Mouse (Mus musculus) liver, postnatal 0 days (tissue): ENCODE data around the gene 1810024B03Rik. TPM values are rescaled to one million over a fixed set of nuclear protein-coding genes. Genes with fewer than 3 reads are reported as not detected.
A peak's percentile ranks its signal among the peaks of the same experiment; 100 is the strongest.

Source experiments
- ATAC-seq: fragments of 200-750 bp; cut with Nextera tagmentation; 2 replicates; pipeline ENCODE4 v1.8.0; 2017; ENCODE audit warnings: mild to moderate bottlenecking, moderate library complexity
- DNase-seq: peaks from one replicate; pipeline ENCODE4 v3.0.0-alpha.2; 2016
- H3K27ac ChIP-seq: fragments of 300-500 bp; sonication (generic); 2 replicates; pipeline ENCODE4 v1.5.1; 2014; ENCODE audit warnings: antibody characterized with exemption, moderate library complexity, mild to moderate bottlenecking, low read depth
- H3K27me3 ChIP-seq: fragments of 300-500 bp; sonication (generic); 2 replicates; pipeline ENCODE4 v1.6.1; 2014; ENCODE audit warnings: low read length, control low read depth, mixed read lengths; ENCODE audit not compliant: insufficient read depth
- H3K36me3 ChIP-seq: fragments of 300-500 bp; sonication (generic); replicated peaks from 2 replicates; pipeline ENCODE4 v1.6.1; 2014; ENCODE audit warnings: mild to moderate bottlenecking, control low read depth, low read length, moderate library complexity, mixed read lengths; ENCODE audit not compliant: insufficient read depth
- H3K4me1 ChIP-seq: fragments of 300-500 bp; sonication (generic); 2 replicates; pipeline ENCODE4 v1.6.1; 2014; ENCODE audit warnings: antibody characterized with exemption, mild to moderate bottlenecking, control low read depth; ENCODE audit not compliant: insufficient read depth
- H3K4me2 ChIP-seq: fragments of 300-500 bp; sonication (generic); 2 replicates; pipeline ENCODE4 v1.6.1; 2014; ENCODE audit warnings: low read depth, mild to moderate bottlenecking, low read length, moderate library complexity, mixed read lengths
- H3K4me3 ChIP-seq: fragments of 300-500 bp; sonication (generic); 2 replicates; pipeline ENCODE4 v1.5.1; 2014; ENCODE audit warnings: low read depth, low read length
- H3K9ac ChIP-seq: fragments of 300-500 bp; sonication (generic); replicated peaks from 2 replicates; pipeline ENCODE4 v1.6.1; 2014; ENCODE audit warnings: mild to moderate bottlenecking, moderate library complexity
- H3K9me3 ChIP-seq: fragments of 300-500 bp; sonication (generic); 2 replicates; pipeline ENCODE4 v1.6.1; 2016; ENCODE audit warnings: mild to moderate bottlenecking, control low read depth, low read length, mixed read lengths
- CTCF ChIP-seq: sonication (generic); IDR thresholded peaks from 2 replicates; pipeline ENCODE4 v1.5.1; 2016; ENCODE audit warnings: antibody characterized with exemption, low read depth
- EP300 ChIP-seq: IDR thresholded peaks from 2 replicates; pipeline ENCODE4 v1.6.1; 2016; ENCODE audit warnings: antibody characterized with exemption, low read depth, mild to moderate bottlenecking
- WGBS: fragments of 180-500 bp; shearing (Covaris S2); extraction: QIAGEN DNeasy Blood & Tissue Kit; methylation state at CpG from one replicate; pipeline ENCODE4 v1.1.7; 2014; ENCODE audit not compliant: insufficient replicate concordance; 5-methylcytosine and 5-hydroxymethylcytosine counted together
- polyA plus RNA-seq: library from polyadenylated mRNA; unstranded; fragments of >200 nt; fragmentation: Nextera tagmentation; extraction: Ambion mirVana; gene quantifications from 2 replicates; pipeline ENCODE4 v1.2.1, GENCODE M21; 2015

Gene 1810024B03Rik
- polyA plus RNA-seq, 1 experiment from 2014 or later = 1.1 TPM

DNA sequence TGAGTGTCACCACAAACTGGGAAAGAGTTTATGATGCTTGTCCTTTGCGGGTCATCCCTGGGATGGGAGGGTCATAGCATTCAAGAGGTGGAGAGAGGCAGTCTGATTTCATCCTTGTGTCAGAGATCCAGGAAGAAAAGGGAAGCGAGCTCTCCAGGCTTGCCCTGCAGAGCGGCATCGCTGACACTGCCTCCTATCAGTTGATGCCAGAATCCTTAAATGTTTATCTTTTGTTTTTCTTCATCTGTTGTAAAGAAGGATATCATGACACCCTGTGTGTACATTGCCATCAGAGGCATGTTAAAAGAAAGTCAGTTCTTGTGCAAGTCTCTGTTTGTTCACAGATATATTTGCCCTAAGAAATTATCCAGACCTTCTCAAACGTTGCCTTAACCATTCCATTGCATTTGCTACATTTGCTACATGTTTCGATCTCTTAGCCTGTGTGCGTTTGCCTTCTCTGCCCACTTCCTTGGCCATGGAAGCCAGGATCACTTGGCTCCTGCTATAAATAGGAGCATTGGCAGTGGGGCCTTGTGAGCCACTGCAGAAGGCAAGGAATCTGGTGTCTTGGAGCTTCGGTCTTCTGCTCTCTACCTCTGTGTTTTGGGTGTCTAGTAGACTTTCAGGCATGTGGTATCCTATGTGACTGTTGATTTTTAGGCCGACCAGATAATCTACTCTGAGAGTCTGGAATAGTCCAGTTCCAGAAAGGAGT lies 42.4 kb upstream of the 1810024B03Rik start:
- Histone ChIP-seq H3K36me3 (peaks cover 5% of the 10 kb centered on the region; the same call in 1 of the 2 replicates), H3K27ac (no peak overlapping the region), H3K4me3 (no peak overlapping the region), H3K9me3 (no peaks in the 10 kb centered on the region), H3K27me3 (no peaks in the 10 kb centered on the region), H3K9ac (no peak overlapping the region; the same call in 1 of the 2 replicates), H3K4me2 (0 out of 2 replicates have a peak overlapping the region, but pooled peaks have one; percentile 11), H3K4me1 (peaks cover 27% of the 10 kb centered on the region)
- ATAC-seq (no peak), DNase-seq (no peak)
- TF ChIP-seq CTCF (no peak), EP300 (no peak)
- WGBS = 70% methylated on average over 9 of the region's 9 CpGs

DNA sequence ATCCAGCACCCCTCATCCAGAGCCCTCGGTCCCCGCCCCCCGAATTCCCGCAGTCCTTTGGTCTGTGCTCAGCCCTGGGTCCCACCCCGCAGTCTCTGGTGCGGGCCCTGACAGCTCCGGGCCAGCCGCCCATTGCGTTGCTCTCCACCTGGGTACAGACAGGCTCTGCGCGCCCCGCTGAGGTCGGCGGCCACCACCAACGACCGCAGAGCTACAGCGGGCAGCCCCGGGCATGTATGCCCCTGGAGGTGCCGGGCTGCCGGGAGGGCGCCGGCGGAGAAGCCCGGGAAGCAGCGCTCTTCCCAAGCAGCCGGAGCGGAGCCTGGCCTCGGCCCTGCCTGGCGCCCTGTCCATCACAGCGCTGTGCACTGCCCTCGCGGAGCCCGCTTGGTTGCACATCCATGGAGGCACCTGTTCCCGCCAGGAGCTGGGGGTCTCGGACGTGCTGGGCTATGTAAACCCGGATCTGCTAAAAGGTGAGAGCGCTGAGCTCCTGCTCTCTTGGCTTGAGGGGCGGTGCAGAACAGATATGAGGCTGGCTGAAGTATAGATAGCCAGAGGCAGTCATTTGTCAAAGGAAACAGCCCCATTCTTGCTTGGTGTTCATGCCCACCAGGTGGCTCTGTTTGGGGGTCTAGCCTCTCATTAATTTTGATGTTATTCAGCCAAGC lies 40.4 kb upstream of the 1810024B03Rik start:
- TF ChIP-seq EP300 = no peak
- peak; percentile 48 for TF ChIP-seq CTCF
- Histone ChIP-seq H3K9me3 (no peaks in the 10 kb centered on the region), H3K9ac (peak overlapping the region; percentile 96), H3K27me3 (no peaks in the 10 kb centered on the region), H3K36me3 (peaks cover 17% of the 10 kb centered on the region), H3K4me3 (peak overlapping the region; percentile 99), H3K27ac (peak overlapping the region; percentile 91), H3K4me2 (peak overlapping the region; percentile 100), H3K4me1 (peaks cover 27% of the 10 kb centered on the region)
- DNase-seq (peak; percentile 69), ATAC-seq (peak; percentile 47)
- WGBS = under 1% methylated on average over 39 of the region's 39 CpGs

DNA sequence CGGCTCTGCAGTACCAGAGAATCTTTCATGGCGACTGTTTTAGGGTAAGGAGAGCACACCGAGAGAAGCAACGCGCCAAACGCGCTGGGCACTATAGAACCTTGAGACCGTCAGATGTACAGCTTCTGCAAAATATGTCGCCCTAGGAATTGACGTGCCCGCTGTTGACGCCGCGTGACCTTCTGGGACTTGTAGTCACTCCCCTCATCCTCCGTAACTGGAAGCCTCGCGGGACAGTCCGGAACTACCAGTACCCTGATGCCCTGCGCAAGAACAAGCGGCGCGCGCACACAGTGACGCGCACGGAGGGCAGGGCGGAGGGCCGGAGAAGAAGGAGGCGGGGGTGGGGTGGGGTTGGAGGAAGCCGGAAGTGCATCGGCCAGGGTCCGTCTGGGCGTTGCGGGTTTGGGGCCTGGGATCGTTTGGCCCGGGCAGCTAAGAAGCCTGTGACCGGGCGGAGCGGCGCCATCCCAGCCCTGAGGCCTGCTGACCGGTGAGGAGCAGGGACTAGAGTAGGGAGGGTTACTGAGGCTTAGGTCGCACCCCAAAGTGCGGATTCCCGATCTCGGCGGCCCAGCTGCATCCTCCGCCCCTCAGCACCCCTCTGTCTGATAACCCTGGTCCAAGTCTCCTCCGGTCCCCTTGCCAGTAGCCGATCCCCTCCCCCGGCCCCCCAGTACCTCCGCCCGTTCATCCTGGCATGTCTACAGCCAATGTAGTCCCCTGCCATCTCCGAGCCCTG lies 39.7 kb upstream of the 1810024B03Rik start, which contains the start of the genes Ciao1 and Tmem127:
Gene Ciao1, minus strand, starts transcription at position 225 of the 742 bp plus-strand sequence.
Gene Tmem127, plus strand, starts transcription at position 317 of the 742 bp plus-strand sequence.
- ATAC-seq (peak; percentile 99), DNase-seq (peak; percentile 99)
- H3K36me3 ChIP-seq = peaks cover 21% of the 10 kb centered on the region
- H3K9ac ChIP-seq = peak within 1 kb of the TSS; percentile 96
- TF ChIP-seq EP300 (0 out of 2 replicates have a peak, but pooled peaks have one; percentile 16), CTCF (0 out of 2 replicates have a peak, but pooled peaks have one; percentile 11)
- H3K27me3 ChIP-seq = no peaks in the 10 kb centered on the region
- peaks cover 27% of the 10 kb centered on the region for H3K4me1 ChIP-seq
- under 1% methylated on average over 49 of the region's 53 CpGs for WGBS
- H3K4me3 ChIP-seq = peak within 1 kb of the TSS; percentile 99
- H3K4me2 ChIP-seq = peak within 1 kb of the TSS; percentile 100
- peak within 1 kb of the TSS; percentile 91 for H3K27ac ChIP-seq
- H3K9me3 ChIP-seq = no peaks in the 10 kb centered on the region

DNA sequence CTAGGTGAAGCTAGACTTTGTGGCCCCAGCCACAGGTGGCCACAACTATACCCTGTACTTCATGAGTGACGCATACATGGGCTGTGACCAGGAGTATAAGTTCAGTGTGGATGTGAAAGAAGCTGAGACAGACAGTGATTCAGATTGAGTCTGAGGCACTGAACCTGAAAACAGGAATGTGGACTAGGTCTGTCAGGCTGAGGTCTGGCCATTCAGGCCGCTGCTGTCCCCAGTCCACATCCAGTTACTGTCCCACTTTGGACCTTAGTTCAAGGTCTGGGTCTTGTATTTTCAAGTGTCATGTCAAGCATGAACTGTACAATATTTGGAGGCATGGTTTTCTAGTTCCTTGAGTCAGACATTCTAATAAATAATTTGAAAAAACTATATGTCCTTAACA lies 32.0 kb upstream of the 1810024B03Rik start:
- Histone ChIP-seq H3K4me2 (no peak overlapping the region), H3K9ac (no peak overlapping the region), H3K4me3 (no peak overlapping the region), H3K27me3 (no peaks in the 10 kb centered on the region), H3K27ac (no peak overlapping the region), H3K4me1 (no peaks in the 10 kb centered on the region), H3K9me3 (no peaks in the 10 kb centered on the region), H3K36me3 (peaks cover 81% of the 10 kb centered on the region)
- DNase-seq = no peak
- 83% methylated on average over 2 of the region's 2 CpGs for WGBS
- TF ChIP-seq CTCF = no peak
- no peak for TF ChIP-seq EP300
- no peak for ATAC-seq

DNA sequence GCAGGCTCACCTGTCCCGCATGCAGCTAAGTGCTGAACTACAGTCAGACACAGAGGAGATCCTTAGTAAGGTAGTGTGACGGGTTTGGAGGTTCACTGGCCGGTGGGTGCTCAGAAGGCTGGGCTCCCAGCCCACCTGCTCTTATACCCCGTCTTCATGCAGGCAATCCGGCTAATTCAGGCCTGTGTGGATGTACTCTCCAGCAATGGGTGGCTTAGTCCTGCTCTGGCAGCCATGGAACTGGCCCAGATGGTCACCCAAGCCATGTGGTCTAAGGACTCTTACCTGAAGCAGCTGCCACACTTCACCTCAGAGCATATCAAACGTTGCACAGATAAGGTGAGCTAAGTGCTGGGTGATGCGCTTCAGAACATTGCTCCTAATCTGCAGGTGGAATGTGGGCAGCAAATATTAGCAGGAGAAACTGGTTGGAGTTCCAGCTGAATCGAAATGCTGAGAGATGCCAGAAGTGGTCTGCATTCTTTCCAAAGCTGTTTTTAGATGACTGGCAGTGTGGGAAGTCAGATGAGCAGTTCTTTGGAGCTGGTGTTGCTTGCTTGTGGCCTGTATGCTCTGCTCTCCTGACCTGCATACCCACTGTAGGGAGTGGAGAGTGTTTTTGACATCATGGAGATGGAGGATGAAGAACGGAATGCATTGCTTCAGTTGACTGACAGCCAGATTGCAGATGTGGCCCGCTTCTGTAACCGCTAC lies 30.0 kb upstream of the 1810024B03Rik start:
- no peak overlapping the region for H3K27ac ChIP-seq
- H3K4me1 ChIP-seq = no peaks in the 10 kb centered on the region
- TF ChIP-seq CTCF (no peak), EP300 (no peak)
- WGBS = 88% methylated on average over 11 of the region's 11 CpGs
- no peak for ATAC-seq
- H3K4me3 ChIP-seq = no peak overlapping the region
- H3K36me3 ChIP-seq = peaks cover 86% of the 10 kb centered on the region
- no peak overlapping the region for H3K4me2 ChIP-seq
- H3K27me3 ChIP-seq = no peaks in the 10 kb centered on the region
- H3K9me3 ChIP-seq = no peaks in the 10 kb centered on the region
- no peak for DNase-seq
- no peak overlapping the region for H3K9ac ChIP-seq
